Mouse (Mus musculus) C2C12 (cell line): ENCODE data around the gene Atp13a1. TPM values are rescaled to one million over a fixed set of nuclear protein-coding genes. Genes with fewer than 3 reads are reported as not detected.

Experiments used
- H3K27me3 ChIP-seq: one replicate; pipeline ENCODE4 v1.6.1; 2011; ENCODE audit not compliant: control insufficient read depth, insufficient read depth, insufficient read length
- H3K36me3 ChIP-seq: one replicate; pipeline ENCODE4 v1.6.1; 2011; ENCODE audit not compliant: control insufficient read depth, insufficient read depth
- H3K4me3 ChIP-seq: one replicate; pipeline ENCODE4 v1.5.1; 2011; ENCODE audit warnings: mild to moderate bottlenecking, control low read depth; ENCODE audit not compliant: poor library complexity, insufficient read depth, severe bottlenecking
- H3K79me2 ChIP-seq: one replicate; pipeline ENCODE4 v1.6.1; 2011; ENCODE audit not compliant: control insufficient read depth, insufficient read depth
- H3K79me3 ChIP-seq: one replicate; pipeline ENCODE4 v1.6.1; 2011; ENCODE audit warnings: low read depth, control low read depth
- H3ac ChIP-seq: one replicate; pipeline ENCODE3; 2011; ENCODE audit warnings: low read depth; ENCODE audit not compliant: control insufficient read depth, insufficient read length
- CEBPB ChIP-seq: IDR thresholded peaks from one replicate; pipeline ENCODE4 v1.6.1; 2011; ENCODE audit warnings: low read depth, mild to moderate bottlenecking, control low read depth, moderate library complexity
- CTCF ChIP-seq: IDR thresholded peaks from one replicate; pipeline ENCODE4 v1.5.1; 2011; ENCODE audit not compliant: control insufficient read depth, insufficient read depth, insufficient read length
- FOSL1 ChIP-seq: IDR thresholded peaks from one replicate; pipeline ENCODE4 v1.8.0; 2011; ENCODE audit warnings: mild to moderate bottlenecking, low read length; ENCODE audit not compliant: poor library complexity, insufficient read depth, severe bottlenecking
- MAX ChIP-seq: IDR thresholded peaks from one replicate; pipeline ENCODE4 v1.6.1; 2011; ENCODE audit warnings: mild to moderate bottlenecking, control low read depth
- MYOD1 ChIP-seq: IDR thresholded peaks from one replicate; pipeline ENCODE4 v1.6.1; 2011; ENCODE audit warnings: low read depth; ENCODE audit not compliant: control insufficient read depth, insufficient read length
- MYOG ChIP-seq: IDR thresholded peaks from one replicate; pipeline ENCODE4 v1.6.1; 2011; ENCODE audit not compliant: control insufficient read depth, insufficient read length; ENCODE audit errors: extremely low read depth
- USF1 ChIP-seq: IDR thresholded peaks from one replicate; pipeline ENCODE4 v1.6.1; 2011; ENCODE audit warnings: low read depth, mild to moderate bottlenecking, control low read depth, moderate library complexity
- long read RNA-seq, 2 experiments: library from polyadenylated mRNA; unstranded; transcript quantifications; one replicate each; pipeline ENCODE4 v2.0.0; 2019 to 2020
- polyA plus RNA-seq: library from polyadenylated mRNA; unstranded; fragments of >200 nt; fragmentation: generic; extraction: Trizol; gene quantifications from one replicate; pipeline ENCODE4 v1.2.1, GENCODE M21; 2012; ENCODE audit warnings: missing spikeins

Atp13a1 gene
- polyA plus RNA-seq: 36.2 TPM
- long read RNA-seq, experiment 1, transcript Atp13a1-201 (26 exons, 3,915 nt): major isoform, 13 of 25 reads
- long read RNA-seq, experiment 1, partial matches to known transcripts: 11 of 25 reads
- long read RNA-seq, experiment 1, other reads (novel, unspliced or antisense): 1 of 25 reads
- long read RNA-seq, experiment 2, transcript Atp13a1-201 (26 exons, 3,915 nt): major isoform, 317 of 417 reads
- long read RNA-seq, experiment 2, partial matches to known transcripts: 38 of 417 reads
- long read RNA-seq, experiment 2, other reads (novel, unspliced or antisense): 62 of 417 reads

GRCm38 (mm10) chr8:69790773-69791367 lies at the start of gene Atp13a1, which contains the start of gene Zfp866:
TSS of gene Atp13a1 (plus strand) at chr8:69791163.
TSS of gene Zfp866 (minus strand) at chr8:69791178.
- peaks cover 47% of the 10 kb centered on the region for H3K79me2 ChIP-seq
- H3K79me3 ChIP-seq: peaks cover 29% of the 10 kb centered on the region
- no peak for TF ChIP-seq CTCF
- peak; percentile 76 for TF ChIP-seq MAX
- H3K4me3 ChIP-seq: peak within 1 kb of the TSS; percentile 89
- H3K27me3 ChIP-seq: no peaks in the 10 kb centered on the region
- peaks cover 30% of the 10 kb centered on the region for H3K36me3 ChIP-seq
- peak within 1 kb of the TSS; percentile 96 for H3ac ChIP-seq

- no peaks in the 10 kb centered on the region for H3K79me2 ChIP-seq
- TF ChIP-seq MYOD1: no peak
- no peak for TF ChIP-seq MYOG
- TF ChIP-seq CEBPB: no peak
- no peak for TF ChIP-seq MAX
- TF ChIP-seq USF1: no peak
- no peak for TF ChIP-seq CTCF
- TF ChIP-seq FOSL1: no peak
- no peaks in the 10 kb centered on the region for H3K36me3 ChIP-seq
- H3ac ChIP-seq: no peak overlapping the region
- no peak overlapping the region for H3K4me3 ChIP-seq
- H3K27me3 ChIP-seq: no peaks in the 10 kb centered on the region
- no peaks in the 10 kb centered on the region for H3K79me3 ChIP-seq
These were observed 49.7 kb upstream of the Atp13a1 start for GRCm38 (mm10) chr8:69741231-69741630.

GRCm38 (mm10) chr8:69749544-69750454 lies 41.2 kb upstream of the Atp13a1 start, which contains the start of gene Zfp963:
TSS of gene Zfp963 (minus strand) at chr8:69749970.
- Histone ChIP-seq H3K27me3 (no peaks in the 10 kb centered on the region), H3K36me3 (no peaks in the 10 kb centered on the region), H3ac (peak within 1 kb of the TSS; percentile 98), H3K79me2 (no peaks in the 10 kb centered on the region), H3K4me3 (peak within 1 kb of the TSS; percentile 45), H3K79me3 (no peaks in the 10 kb centered on the region)
- TF ChIP-seq FOSL1 (no peak), CEBPB (no peak), CTCF (no peak), MAX (no peak), USF1 (no peak), MYOD1 (no peak)

- H3K36me3 ChIP-seq: no peaks in the 10 kb centered on the region
- no peaks in the 10 kb centered on the region for H3K79me3 ChIP-seq
- no peak overlapping the region for H3ac ChIP-seq
These were observed 38.5 kb upstream of the Atp13a1 start for GRCm38 (mm10) chr8:69752437-69752836.

GRCm38 (mm10) chr8:69758316-69758715 lies 32.6 kb upstream of the Atp13a1 start:
- Histone ChIP-seq H3ac (no peak overlapping the region), H3K27me3 (no peaks in the 10 kb centered on the region), H3K79me2 (no peaks in the 10 kb centered on the region), H3K36me3 (peaks cover 13% of the 10 kb centered on the region), H3K79me3 (no peaks in the 10 kb centered on the region), H3K4me3 (no peak overlapping the region)
- TF ChIP-seq MYOD1 (no peak), CEBPB (no peak), CTCF (no peak), USF1 (no peak), FOSL1 (no peak), MAX (no peak), MYOG (no peak)

More at GRCm38 (mm10) chr8:69752437-69752836, 38.5 kb upstream of the Atp13a1 start:
- TF ChIP-seq FOSL1: no peak
- TF ChIP-seq MYOG: no peak
- no peak for TF ChIP-seq CEBPB
- TF ChIP-seq MYOD1: no peak
- TF ChIP-seq USF1: no peak
- TF ChIP-seq CTCF: no peak
- no peak for TF ChIP-seq MAX
- Histone ChIP-seq H3K4me3 (no peak overlapping the region), H3K27me3 (no peaks in the 10 kb centered on the region), H3K79me2 (no peaks in the 10 kb centered on the region)
